Mouse (Mus musculus): ENCODE measurements at regions not wholly inside any gene's neighbourhood (a gene's known extent, or its start where the extent isn't known, plus 50 kb on each side); places are given as distances from the start of the nearest gene placed in this dataset.

GRCm38 (mm10) chr12:119839119-119839518, 106.5 kb upstream of the Tmem196 start:
- Histone ChIP-seq H3K4me1 (ENCODE audit: insufficient read depth, low read depth, low read length) (no peaks in the 10 kb centered on the region), H3K4me3 (ENCODE audit: low read depth, low read length) (no peak overlapping the region), H3K9me3 (replicated peaks) (no peaks in the 10 kb centered on the region), H3K27me3 (ENCODE audit: insufficient read depth, low read length) (no peaks in the 10 kb centered on the region), H3K36me3 (replicated peaks) (no peaks in the 10 kb centered on the region)
- TF ChIP-seq GATA2 (IDR thresholded peaks at IDR 0.05; ENCODE audit: borderline replicate concordance, low read depth, low read length) (no peak), CTCF (IDR thresholded peaks at IDR 0.05; ENCODE audit: low read depth, low read length) (no peak), POLR2AphosphoS5 (IDR thresholded peaks at IDR 0.05; ENCODE audit: insufficient replicate concordance, low read depth, low read length) (no peak), GATA1 (IDR thresholded peaks at IDR 0.05; ENCODE audit: borderline replicate concordance, low read length) (no peak), TAL1 (conservative IDR thresholded peaks at IDR 0.05; ENCODE audit: low read depth, low read length) (no peak)
- no peak for DNase-seq (ENCODE audit: low spot score)
- ATAC-seq (ENCODE audit: extremely low read depth, insufficient number of reproducible peaks, low FRiP score, poor library complexity, severe bottlenecking) = no peak

- Histone ChIP-seq H3K4me1 (ENCODE audit: insufficient read depth, low read depth, low read length) (no peaks in the 10 kb centered on the region), H3K4me3 (ENCODE audit: low read depth, low read length) (no peak overlapping the region), H3K27me3 (ENCODE audit: insufficient read depth, low read length) (no peaks in the 10 kb centered on the region), H3K9me3 (replicated peaks) (no peaks in the 10 kb centered on the region), H3K36me3 (replicated peaks) (no peaks in the 10 kb centered on the region)
- ATAC-seq (ENCODE audit: extremely low read depth, insufficient number of reproducible peaks, low FRiP score, poor library complexity, severe bottlenecking) (no peak), DNase-seq (ENCODE audit: low spot score) (no peak)
- TF ChIP-seq CTCF (IDR thresholded peaks at IDR 0.05; ENCODE audit: low read depth, low read length) = no peak
- no peak for TF ChIP-seq TAL1 (conservative IDR thresholded peaks at IDR 0.05; ENCODE audit: low read depth, low read length)
- no peak for TF ChIP-seq GATA2 (IDR thresholded peaks at IDR 0.05; ENCODE audit: borderline replicate concordance, low read depth, low read length)
- no peak for TF ChIP-seq GATA1 (IDR thresholded peaks at IDR 0.05; ENCODE audit: borderline replicate concordance, low read length)
- no peak for TF ChIP-seq POLR2AphosphoS5 (IDR thresholded peaks at IDR 0.05; ENCODE audit: insufficient replicate concordance, low read depth, low read length)
Observed at GRCm38 (mm10) chr12:119881744-119882143, 63.9 kb upstream of the Tmem196 start.

GRCm38 (mm10) chr12:119890030-119890429, 55.6 kb upstream of the Tmem196 start:
- TF ChIP-seq POLR2AphosphoS5 (IDR thresholded peaks at IDR 0.05; ENCODE audit: insufficient replicate concordance, low read depth, low read length) (no peak), CTCF (IDR thresholded peaks at IDR 0.05; ENCODE audit: low read depth, low read length) (no peak), TAL1 (conservative IDR thresholded peaks at IDR 0.05; ENCODE audit: low read depth, low read length) (no peak)
- no peak for ATAC-seq (ENCODE audit: extremely low read depth, insufficient number of reproducible peaks, low FRiP score, poor library complexity, severe bottlenecking)
- no peak overlapping the region for H3K4me3 ChIP-seq (ENCODE audit: low read depth, low read length)
- no peaks in the 10 kb centered on the region for H3K27me3 ChIP-seq (ENCODE audit: insufficient read depth, low read length)
- no peaks in the 10 kb centered on the region for H3K9me3 ChIP-seq (replicated peaks)
- no peak for DNase-seq (ENCODE audit: low spot score)
- no peaks in the 10 kb centered on the region for H3K36me3 ChIP-seq (replicated peaks)
- H3K4me1 ChIP-seq (ENCODE audit: insufficient read depth, low read depth, low read length) = no peaks in the 10 kb centered on the region

Data from G1E (cell line).